Mouse (Mus musculus) megakaryocyte-erythroid progenitor cell, adult 5-6 weeks (primary cell): ENCODE measurements around the gene Olfr282. TPM values are rescaled to one million over a fixed set of nuclear protein-coding genes. Genes with fewer than 3 reads are reported as not detected.

Experiments
- ATAC-seq: replicated peaks from 2 replicates; pipeline ENCODE4 v1.8.0; 2016; ENCODE audit warnings: mild to moderate bottlenecking, inconsistent platforms; ENCODE audit not compliant: severe bottlenecking, poor library complexity, low FRiP score, low TSS enrichment
- total RNA-seq, 2 experiments: library from RNA; stranded (forward) in 1 of 2; stranded (reverse) in 1 of 2; fragments of 200-1000, 215-1000 nt in 1 of 2; fragments of >200 nt in 1 of 2; fragmentation: Nextera tagmentation in 1 of 2; gene quantifications; 2 replicates each; pipeline ENCODE4 v1.2.3; 2014 to 2017

Olfr282 gene
- total RNA-seq, 2 experiments from 2014 or later = not detected

DNA sequence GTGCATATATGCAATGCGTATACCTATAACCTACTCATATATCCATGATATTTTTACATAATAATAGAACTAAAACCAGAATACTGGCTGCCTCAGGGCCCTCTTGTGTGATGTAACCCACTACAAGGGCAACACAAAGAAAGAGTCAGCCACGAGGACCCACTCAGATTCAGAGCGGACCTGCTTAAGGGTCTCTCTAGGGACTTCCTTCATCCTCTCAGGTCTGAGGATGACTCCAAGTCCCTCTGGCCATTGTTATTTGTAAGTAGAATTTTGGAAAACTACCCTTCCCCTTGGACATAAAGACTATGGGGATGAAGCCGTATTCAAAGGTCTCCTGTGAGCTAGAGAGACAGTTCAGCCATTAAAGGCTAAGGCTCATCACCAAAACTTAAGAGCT lies 38.6 kb downstream of the Olfr282 start, which contains the start of gene OR5BS1P:
Gene OR5BS1P, plus strand, starts transcription at position 301 of the 400 bp plus-strand sequence.
- no peak for ATAC-seq

DNA sequence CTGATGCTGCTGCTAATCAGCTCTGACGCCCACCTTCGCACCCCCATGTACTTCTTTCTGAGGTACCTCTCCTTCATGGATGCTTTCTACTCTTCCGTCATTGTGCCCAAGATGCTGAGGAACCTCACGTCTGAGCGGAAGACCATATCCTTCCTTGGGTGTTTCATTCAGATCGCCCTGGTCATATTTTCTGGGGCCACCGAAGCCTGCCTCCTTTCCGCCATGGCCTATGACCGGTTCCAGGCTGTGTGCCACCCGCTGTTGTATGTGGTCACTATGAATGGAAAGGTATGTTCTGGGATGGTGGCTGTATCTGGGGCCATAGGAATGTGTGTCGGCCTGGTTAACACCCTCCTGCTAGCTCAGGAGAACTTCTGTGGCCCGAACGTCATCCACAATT lies 40.5 kb downstream of the Olfr282 start:
- ATAC-seq = no peak

DNA sequence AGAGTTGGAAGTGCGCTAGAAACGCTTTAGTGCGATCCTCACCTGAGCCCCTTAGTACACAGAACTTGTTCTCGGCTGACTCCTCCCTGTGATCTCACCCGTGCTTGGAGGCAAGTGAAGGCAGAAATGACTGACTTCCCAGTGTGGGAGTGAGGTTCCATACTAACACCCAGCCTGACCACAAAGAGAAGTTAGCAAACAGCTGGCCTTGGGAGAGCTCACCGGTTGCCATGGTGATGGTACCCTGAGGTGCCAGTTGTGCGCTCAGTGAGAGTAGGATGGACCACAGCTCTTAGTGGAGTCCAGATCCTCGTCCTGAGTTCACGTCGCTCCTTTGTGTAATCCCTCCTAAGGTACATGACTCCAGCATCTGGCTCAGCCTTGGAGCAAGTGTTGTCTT lies 43.9 kb downstream of the Olfr282 start:
- no peak for ATAC-seq

DNA sequence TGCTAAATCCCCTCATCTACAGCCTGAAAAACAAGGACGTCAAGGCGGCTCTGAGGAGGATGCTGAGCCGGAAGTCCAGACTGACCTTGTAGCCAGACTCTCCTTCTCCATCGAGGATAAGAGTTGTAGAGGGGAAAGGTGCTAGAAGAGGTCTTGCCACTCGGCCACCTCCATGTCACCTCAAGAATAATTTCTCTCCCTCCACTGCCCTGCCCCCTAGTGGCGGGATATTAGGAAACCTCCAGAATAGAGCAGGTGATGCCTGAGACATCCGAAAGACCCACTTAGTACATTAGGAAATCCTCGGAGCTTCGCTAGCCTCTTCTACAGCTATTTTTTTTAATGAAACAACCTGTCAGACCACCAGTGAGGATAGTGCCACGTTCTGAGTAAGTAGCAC lies 44.4 kb downstream of the Olfr282 start:
- peak; percentile 58 for ATAC-seq

DNA sequence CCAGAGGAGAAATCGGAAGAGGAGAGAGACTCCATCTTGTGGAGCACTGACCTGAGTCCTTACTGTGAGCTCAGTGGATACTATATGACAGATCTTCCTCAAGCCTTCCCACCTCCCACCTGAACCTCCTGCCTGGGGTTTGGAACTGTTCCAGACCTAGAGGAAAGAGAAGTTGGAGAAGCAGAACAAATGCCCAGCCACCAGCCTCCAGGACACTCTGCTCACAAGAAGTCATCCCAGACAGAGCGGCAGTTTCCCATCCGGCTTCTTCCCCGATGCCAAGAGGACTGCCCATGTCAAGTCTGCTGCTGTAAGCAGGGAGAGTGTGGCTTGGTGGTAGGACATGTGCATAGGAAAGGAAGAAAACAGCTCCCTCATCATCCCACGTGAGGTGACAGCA lies 45.3 kb downstream of the Olfr282 start:
- ATAC-seq = no peak

DNA sequence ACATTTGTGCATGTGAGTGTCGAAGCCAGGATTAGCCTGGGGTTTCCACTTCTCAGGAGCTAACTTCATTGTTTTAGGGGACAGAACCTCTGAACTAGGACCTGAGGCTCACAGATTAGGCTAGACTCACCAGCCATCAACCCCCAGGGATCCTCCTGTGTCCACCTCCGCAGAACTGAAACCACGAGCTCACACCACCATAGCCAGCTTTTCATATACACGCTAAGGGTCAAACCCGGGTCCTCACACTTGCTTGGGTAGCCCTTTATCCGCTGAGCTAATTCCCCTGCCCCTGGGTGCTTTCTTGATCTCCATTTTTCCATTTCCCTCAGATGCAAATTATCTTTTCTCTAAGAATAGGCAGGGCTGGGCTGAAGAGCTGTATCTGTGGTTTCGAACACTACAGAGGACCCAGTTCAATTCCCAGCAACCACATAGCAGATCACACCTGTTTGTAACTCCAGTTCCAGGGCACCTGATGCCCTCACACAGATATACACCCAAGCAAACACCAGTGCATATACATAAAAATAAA lies 48.6 kb downstream of the Olfr282 start:
- no peak for ATAC-seq

DNA sequence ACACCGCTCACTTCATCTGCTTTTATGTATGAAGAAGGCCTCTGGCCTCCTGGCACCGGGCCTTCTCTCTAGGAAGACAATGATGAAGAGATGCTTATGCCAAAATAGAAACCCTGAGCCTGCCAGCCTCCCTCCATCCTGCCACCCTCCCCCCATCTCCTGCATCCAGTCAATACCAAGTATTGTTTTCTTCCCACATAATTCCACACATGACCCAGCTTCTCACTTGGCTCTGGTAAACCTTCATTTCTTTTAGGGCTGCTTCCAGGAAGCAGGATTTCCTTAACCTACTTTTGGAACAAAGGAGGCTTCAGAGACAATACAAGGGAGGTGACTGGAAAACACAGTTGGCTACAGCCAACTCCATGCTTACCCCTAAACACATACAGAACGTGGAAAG lies 51.7 kb downstream of the Olfr282 start, which contains the start of gene Lalba:
Gene Lalba, minus strand, starts transcription at position 21 of the 400 bp plus-strand sequence.
- ATAC-seq = no peak

DNA sequence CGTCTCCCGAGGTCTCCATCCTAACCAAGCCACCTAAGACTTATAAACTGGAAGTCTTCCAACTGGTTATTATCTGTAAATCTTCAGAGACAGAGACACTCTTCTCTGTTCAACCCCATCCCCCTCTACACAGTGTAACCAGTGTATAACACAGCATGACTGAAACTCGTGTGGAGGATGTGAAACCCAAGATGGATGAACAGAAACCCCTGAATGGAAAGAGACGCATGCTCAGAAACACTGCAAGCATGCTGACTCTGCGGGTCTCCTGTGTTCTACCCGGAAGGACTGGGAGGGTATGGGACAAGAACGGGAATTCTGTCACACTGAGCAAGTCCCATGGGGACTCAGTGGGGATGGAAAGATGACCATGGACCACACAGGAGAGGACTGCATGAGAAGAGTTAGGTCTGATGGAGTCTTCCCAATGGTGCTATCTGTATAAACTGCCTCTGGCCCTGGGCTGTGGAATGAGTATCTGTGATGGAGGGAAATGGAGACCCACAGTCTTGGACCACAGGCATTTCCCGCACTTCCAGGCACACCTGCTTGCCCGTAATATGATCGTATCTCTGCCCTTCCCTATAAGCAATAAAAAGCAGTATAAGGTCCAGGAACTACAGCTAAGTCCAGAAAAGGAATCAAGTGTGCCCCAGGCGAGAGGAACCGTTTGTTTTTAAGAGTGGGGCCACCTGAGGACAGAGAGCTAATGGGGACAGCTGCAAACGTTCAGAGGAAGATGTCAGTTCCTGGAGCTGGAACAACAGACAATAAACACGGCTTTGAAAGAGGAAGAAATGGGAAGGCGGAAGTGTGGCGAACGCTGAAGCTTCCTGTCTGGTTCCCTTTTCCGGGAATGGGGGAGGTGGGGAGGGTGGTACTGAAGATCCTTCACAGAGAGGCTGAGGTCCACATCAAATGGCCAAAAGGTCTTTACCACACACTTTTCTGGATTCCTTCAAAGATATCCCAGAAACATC lies 53.2 kb downstream of the Olfr282 start:
- ATAC-seq = no peak

DNA sequence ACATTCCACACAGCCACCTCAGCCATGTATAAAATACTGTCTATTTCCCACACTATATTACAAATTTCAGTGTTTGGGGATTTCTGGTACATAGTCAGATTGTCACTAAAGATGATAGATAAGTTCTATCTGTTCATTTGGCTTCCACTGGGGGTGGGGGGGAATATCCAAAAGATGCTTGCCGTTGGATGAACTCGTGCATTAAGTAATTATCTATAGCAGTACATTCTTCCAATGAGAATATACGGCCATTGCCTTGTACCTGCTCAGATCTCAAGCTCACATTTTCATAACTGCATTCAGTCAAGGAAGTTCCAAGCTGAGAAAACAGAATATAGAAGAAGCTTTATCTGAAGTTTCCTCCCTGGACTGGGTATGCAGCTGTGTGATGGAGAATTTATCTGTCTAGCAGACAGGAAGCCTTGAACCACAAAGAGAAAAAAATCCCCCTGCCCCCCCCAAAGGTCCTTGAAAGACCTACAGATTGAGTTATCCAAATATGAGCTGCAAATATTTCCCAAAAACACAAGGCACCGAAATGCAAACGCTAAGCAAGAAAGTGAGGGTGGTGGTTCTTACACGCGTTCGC lies 55.5 kb downstream of the Olfr282 start:
- ATAC-seq = no peak

Other genes starting within 250 kb of the Olfr282 start
- gene Olfr288, start 235.7 kb upstream of the Olfr282 start, total RNA-seq (2014; fragmentation: Nextera tagmentation) = not detected in 2 replicates
- not detected in 2 replicates for gene Olfr288, start 235.7 kb upstream of the Olfr282 start, total RNA-seq (2017)
- gene Gm44579, start 210.2 kb upstream of the Olfr282 start, total RNA-seq (2014; fragmentation: Nextera tagmentation) = not detected in 2 replicates
- gene Gm44579, start 210.2 kb upstream of the Olfr282 start, total RNA-seq (2017) = not detected in 2 replicates
- not detected in 2 replicates for gene Olfr287, start 210.2 kb upstream of the Olfr282 start, total RNA-seq (2014; fragmentation: Nextera tagmentation)
- gene Olfr287, start 210.2 kb upstream of the Olfr282 start, total RNA-seq (2017) = not detected in 2 replicates
- not detected in 2 replicates for gene Olfr286, start 196.8 kb upstream of the Olfr282 start, total RNA-seq (2014; fragmentation: Nextera tagmentation)
- gene Olfr286, start 196.8 kb upstream of the Olfr282 start, total RNA-seq (2017) = not detected in 2 replicates
- not detected in 2 replicates for gene H1fnt, start 173.9 kb upstream of the Olfr282 start, total RNA-seq (2014; fragmentation: Nextera tagmentation)
- gene H1fnt, start 173.9 kb upstream of the Olfr282 start, total RNA-seq (2017) = not detected in 2 replicates
- gene Zfp641, start 135.1 kb upstream of the Olfr282 start, total RNA-seq (2014; fragmentation: Nextera tagmentation) = not detected in 2 replicates
- gene Zfp641, start 135.1 kb upstream of the Olfr282 start, total RNA-seq (2017) = not detected in 2 replicates
- not detected in 2 replicates for gene Olfr285, start 113.9 kb upstream of the Olfr282 start, total RNA-seq (2014; fragmentation: Nextera tagmentation)
- not detected in 2 replicates for gene Olfr285, start 113.9 kb upstream of the Olfr282 start, total RNA-seq (2017)
- gene Olfr284, start 90.2 kb upstream of the Olfr282 start, total RNA-seq (2014; fragmentation: Nextera tagmentation) = not detected in 2 replicates
- gene Olfr284, start 90.2 kb upstream of the Olfr282 start, total RNA-seq (2017) = not detected in 2 replicates
- not detected in 2 replicates for gene Olfr283, start 50.3 kb upstream of the Olfr282 start, total RNA-seq (2014; fragmentation: Nextera tagmentation)
- gene Olfr283, start 50.3 kb upstream of the Olfr282 start, total RNA-seq (2017) = not detected in 2 replicates
- gene Olfr281, start 21.4 kb downstream of the Olfr282 start, total RNA-seq (2014; fragmentation: Nextera tagmentation) = not detected in 2 replicates
- not detected in 2 replicates for gene Olfr281, start 21.4 kb downstream of the Olfr282 start, total RNA-seq (2017)
- not detected in 2 replicates for gene OR5BS1P, start 38.7 kb downstream of the Olfr282 start, total RNA-seq (2014; fragmentation: Nextera tagmentation)
- gene OR5BS1P, start 38.7 kb downstream of the Olfr282 start, total RNA-seq (2017) = not detected in 2 replicates
- gene Lalba, start 51.5 kb downstream of the Olfr282 start, total RNA-seq (2014; fragmentation: Nextera tagmentation) = not detected in 2 replicates
- not detected in 2 replicates for gene Lalba, start 51.5 kb downstream of the Olfr282 start, total RNA-seq (2017)
- not detected in 2 replicates for gene Olfr279, start 61.2 kb downstream of the Olfr282 start, total RNA-seq (2014; fragmentation: Nextera tagmentation)
- not detected in 2 replicates for gene Olfr279, start 61.2 kb downstream of the Olfr282 start, total RNA-seq (2017)
- 68.9 and 73.0 TPM in 2 replicates for gene Kansl2, start 103.0 kb downstream of the Olfr282 start, total RNA-seq (2014; fragmentation: Nextera tagmentation)
- gene Kansl2, start 103.0 kb downstream of the Olfr282 start, total RNA-seq (2017) = 54.4 and 57.7 TPM in 2 replicates
- gene Ccnt1, start 139.7 kb downstream of the Olfr282 start, total RNA-seq (2014; fragmentation: Nextera tagmentation) = 66.8 and 70.7 TPM in 2 replicates
- 80.8 and 88.3 TPM in 2 replicates for gene Ccnt1, start 139.7 kb downstream of the Olfr282 start, total RNA-seq (2017)
- not detected in 2 replicates for gene 4930415O20Rik, start 139.8 kb downstream of the Olfr282 start, total RNA-seq (2014; fragmentation: Nextera tagmentation)
- not detected in 2 replicates for gene 4930415O20Rik, start 139.8 kb downstream of the Olfr282 start, total RNA-seq (2017)
- gene Adcy6, start 178.9 kb downstream of the Olfr282 start, total RNA-seq (2014; fragmentation: Nextera tagmentation) = 55.8 and 57.2 TPM in 2 replicates
- 28.8 and 45.9 TPM in 2 replicates for gene Adcy6, start 178.9 kb downstream of the Olfr282 start, total RNA-seq (2017)
- gene Cacnb3, start 199.6 kb downstream of the Olfr282 start, total RNA-seq (2014; fragmentation: Nextera tagmentation) = not detected in 2 replicates
- not detected in 2 replicates for gene Cacnb3, start 199.6 kb downstream of the Olfr282 start, total RNA-seq (2017)
- gene Ddx23, start 231.7 kb downstream of the Olfr282 start, total RNA-seq (2014; fragmentation: Nextera tagmentation) = 79.8 and 96.4 TPM in 2 replicates
- 152 and 181 TPM in 2 replicates for gene Ddx23, start 231.7 kb downstream of the Olfr282 start, total RNA-seq (2017)
- 0.64 TPM in 1 of 2 replicates, not detected in the other for gene Rnd1, start 246.2 kb downstream of the Olfr282 start, total RNA-seq (2014; fragmentation: Nextera tagmentation)
- gene Rnd1, start 246.2 kb downstream of the Olfr282 start, total RNA-seq (2017) = 0.61 TPM in 1 of 2 replicates, not detected in the other